Mouse (Mus musculus): ENCODE results near the gene Tob1. TPM values are rescaled to one million over a fixed set of nuclear protein-coding genes. Genes with fewer than 3 reads are reported as not detected.

The Tob1 gene
- polyA plus RNA-seq, 1 experiment, result 175 TPM

DNA sequence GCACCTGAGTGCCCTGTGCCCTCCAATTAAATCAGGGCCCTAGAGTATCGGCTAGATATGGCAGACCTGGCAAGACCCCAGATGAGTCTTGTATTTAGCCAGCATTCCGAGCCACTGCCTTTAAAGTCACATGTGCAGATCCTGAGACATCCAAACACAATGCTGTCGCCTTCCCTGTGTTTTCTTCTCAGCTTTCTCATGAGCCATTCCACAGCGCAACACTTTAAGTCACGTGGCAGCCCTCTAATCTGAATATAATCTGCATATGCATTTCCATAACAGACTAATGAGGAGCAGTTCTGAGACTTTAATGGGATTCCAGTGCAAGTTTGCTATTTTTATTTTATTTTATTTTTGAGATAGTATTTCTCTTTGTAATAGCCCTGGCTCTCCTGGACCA is 44.5 kb downstream of the Tob1 start:
- no peak overlapping the region for H3K4me3 ChIP-seq (ENCODE audit: insufficient read depth, low read depth, low read length)
- no peaks in the 10 kb centered on the region for H3K4me1 ChIP-seq (ENCODE audit: control insufficient read depth, insufficient read depth, insufficient read length, low read length)
- H3K27ac ChIP-seq (replicated peaks; ENCODE audit: low read depth, low read length), result no peak overlapping the region

DNA sequence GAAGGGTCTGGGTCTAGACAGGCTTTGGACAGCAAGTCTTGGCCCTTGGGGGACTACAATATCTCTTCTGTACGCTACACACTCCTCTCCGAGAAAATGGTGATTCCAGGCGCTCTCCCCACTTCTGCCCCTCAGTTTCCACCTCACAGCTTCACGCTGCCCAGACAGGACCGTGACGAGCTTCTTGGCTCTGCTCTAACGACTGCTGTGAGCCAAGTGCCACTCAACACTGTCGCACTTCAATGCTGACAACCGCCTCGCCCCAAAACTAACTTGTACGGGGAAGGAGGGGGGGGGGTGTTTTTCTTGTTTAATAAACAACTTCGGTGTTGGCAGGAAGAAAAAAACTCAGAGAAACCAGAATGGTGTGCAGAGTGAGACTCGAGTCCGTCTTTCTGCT is 46.7 kb downstream of the Tob1 start:
- Histone ChIP-seq H3K27ac (replicated peaks; ENCODE audit: low read depth, low read length) (no peak overlapping the region), H3K4me3 (ENCODE audit: insufficient read depth, low read depth, low read length) (no peak overlapping the region), H3K4me1 (ENCODE audit: control insufficient read depth, insufficient read depth, insufficient read length, low read length) (no peaks in the 10 kb centered on the region)

DNA sequence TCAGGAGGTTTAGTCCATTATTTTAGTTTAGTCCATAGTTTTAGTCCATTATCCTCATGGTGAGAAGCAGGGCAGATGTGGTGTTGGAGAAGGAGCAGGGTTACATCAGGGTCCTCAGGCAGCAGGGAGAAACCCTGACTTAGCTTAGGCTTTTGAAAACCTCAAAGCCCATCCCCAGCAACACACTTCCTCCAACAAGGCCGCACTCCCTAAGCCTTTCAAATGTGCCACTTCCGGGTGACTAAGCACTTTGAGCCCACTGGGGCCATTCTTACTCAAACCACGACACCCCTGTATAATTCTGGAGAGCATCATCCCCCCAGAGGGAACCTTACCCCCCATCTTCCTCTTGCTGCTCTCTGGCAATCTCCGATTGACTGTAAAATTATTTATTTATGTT is 48.6 kb downstream of the Tob1 start:
- Histone ChIP-seq H3K4me3 (ENCODE audit: insufficient read depth, low read depth, low read length) (no peak overlapping the region), H3K27ac (replicated peaks; ENCODE audit: low read depth, low read length) (no peak overlapping the region), H3K4me1 (ENCODE audit: control insufficient read depth, insufficient read depth, insufficient read length, low read length) (no peaks in the 10 kb centered on the region)

DNA sequence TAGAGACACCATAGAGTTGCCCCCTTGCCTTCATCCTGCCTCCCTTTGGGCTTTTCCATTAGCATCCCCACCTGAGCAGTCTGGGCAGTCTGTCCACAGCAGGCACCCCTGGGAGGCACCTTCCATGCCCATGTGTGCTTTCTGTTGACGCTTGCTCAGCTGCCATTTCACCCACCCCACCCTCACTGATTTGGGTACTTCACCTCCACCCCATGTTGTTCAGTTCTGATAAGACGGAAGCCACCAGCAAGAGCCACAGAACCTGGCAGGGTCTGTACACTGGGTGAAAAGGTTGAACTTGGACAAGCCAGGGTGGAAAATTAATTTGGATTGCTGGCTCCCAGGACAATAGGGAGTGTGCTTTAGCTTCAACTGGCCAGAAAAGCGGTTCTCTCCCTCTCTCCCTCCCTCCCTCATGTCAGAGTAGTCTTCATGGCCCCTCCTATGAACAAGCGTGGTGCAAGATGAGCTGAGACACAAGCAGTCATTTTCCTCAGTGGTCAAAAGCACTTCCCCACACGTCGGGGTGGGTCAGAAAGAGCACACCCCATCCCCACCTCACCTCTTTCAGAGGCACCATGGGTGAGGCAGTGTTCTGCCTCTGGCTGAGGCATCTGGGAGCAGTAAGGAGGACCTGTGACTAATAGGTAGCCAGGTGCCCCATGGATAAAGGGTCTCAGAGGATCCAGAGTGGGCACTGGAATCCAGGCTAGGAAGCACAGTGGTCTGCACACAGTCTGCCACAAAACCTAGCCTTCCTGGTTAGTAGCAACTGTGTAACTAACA is 50.5 kb downstream of the Tob1 start:
- Histone ChIP-seq H3K27ac (replicated peaks; ENCODE audit: low read depth, low read length) (no peak overlapping the region), H3K4me3 (ENCODE audit: insufficient read depth, low read depth, low read length) (no peak overlapping the region), H3K4me1 (ENCODE audit: control insufficient read depth, insufficient read depth, insufficient read length, low read length) (no peaks in the 10 kb centered on the region)

Other genes starting within 250 kb of the Tob1 start
- gene Gm20390, start 243.2 kb upstream of the Tob1 start, polyA plus RNA-seq (2012; ENCODE audit: insufficient read depth, insufficient read length, missing spikeins), result 164 and 189 TPM in 2 replicates
- 33.7 and 46.1 TPM in 2 replicates for gene Nme1, start 242.9 kb upstream of the Tob1 start, polyA plus RNA-seq (2012; ENCODE audit: insufficient read depth, insufficient read length, missing spikeins)
- gene Spag9, start 215.4 kb upstream of the Tob1 start, polyA plus RNA-seq (2012; ENCODE audit: insufficient read depth, insufficient read length, missing spikeins), result 39.2 and 45.7 TPM in 2 replicates
- 0.28 and 0.54 TPM in 2 replicates for gene Wfikkn2, start 34.6 kb downstream of the Tob1 start, polyA plus RNA-seq (2012; ENCODE audit: insufficient read depth, insufficient read length, missing spikeins)
- not detected in 2 replicates for gene Gm21885, start 70.4 kb downstream of the Tob1 start, polyA plus RNA-seq (2012; ENCODE audit: insufficient read depth, insufficient read length, missing spikeins)
- gene Luc7l3, start 110.5 kb downstream of the Tob1 start, polyA plus RNA-seq (2012; ENCODE audit: insufficient read depth, insufficient read length, missing spikeins), result 26.6 and 58.1 TPM in 2 replicates
- gene Ankrd40, start 116.5 kb downstream of the Tob1 start, polyA plus RNA-seq (2012; ENCODE audit: insufficient read depth, insufficient read length, missing spikeins), result 160 and 214 TPM in 2 replicates
- 0.50 and 1.7 TPM in 2 replicates for gene Abcc3, start 181.5 kb downstream of the Tob1 start, polyA plus RNA-seq (2012; ENCODE audit: insufficient read depth, insufficient read length, missing spikeins)

Data from brown adipose tissue, adult 24 weeks (tissue).